Mouse (Mus musculus): Measurements from ENCODE around the gene Plekhh3. TPM values are rescaled to one million over a fixed set of nuclear protein-coding genes. Genes with fewer than 3 reads are reported as not detected.

The Plekhh3 gene
- 6.2 TPM in 2 replicates for polyA plus RNA-seq (2014; fragmentation: Nextera tagmentation; extraction: Ambion mirVana)

DNA sequence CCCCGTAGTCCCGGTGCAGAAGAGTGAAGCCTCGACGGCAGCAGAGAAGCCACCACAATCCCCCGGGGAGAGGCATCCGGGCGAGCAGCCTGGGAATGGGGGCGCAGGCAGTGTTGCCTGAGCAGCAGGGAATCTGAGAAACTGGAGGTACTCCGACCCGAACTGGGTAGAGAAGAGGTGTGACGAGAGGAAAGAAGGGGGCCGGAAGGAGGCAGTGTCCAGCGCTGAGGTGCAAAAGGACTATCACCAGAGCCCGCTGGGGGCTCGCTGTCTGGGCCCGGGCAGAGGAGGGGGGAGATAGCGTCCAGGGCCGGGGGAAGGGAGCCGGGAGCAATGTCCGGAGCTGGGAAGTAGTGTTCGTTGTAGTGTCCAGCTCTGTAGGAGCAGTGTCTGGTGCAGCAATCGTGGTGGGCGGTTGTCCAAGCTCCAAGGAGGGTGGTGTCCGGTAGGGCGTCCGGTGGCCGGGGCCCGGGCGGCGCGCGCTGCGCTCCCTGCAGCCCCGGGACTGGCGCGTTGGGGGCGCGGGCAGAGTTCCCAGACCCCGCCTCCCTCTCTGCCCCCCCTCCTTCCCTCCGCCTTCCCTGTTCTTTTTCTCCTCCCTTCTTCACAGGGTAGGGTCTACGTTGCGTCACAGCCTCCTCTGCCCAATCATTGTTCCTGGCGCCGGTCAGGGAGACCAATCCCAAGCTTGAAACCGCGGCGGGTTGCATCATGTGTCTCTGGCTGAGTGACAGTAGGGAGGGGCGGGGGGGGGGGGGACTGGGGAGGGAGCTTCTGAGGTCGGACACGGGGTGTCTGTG lies at the start of gene Plekhh3:
Gene Plekhh3 (minus strand): TSS at position 541 of the 800 bp plus-strand sequence.
- no peaks in the 10 kb centered on the region for H3K9me3 ChIP-seq (replicated peaks; ENCODE audit: control insufficient read depth, low read length)
- H3K36me3 ChIP-seq (ENCODE audit: control insufficient read depth, insufficient read depth, low read length) = peaks cover 3% of the 10 kb centered on the region; the same call in 1 of the 2 replicates
- H3K4me2 ChIP-seq = peak within 1 kb of the TSS; percentile 97
- peak within 1 kb of the TSS; percentile 73 for H3K9ac ChIP-seq (ENCODE audit: low read depth, low read length)
- ATAC-seq (replicated peaks; ENCODE audit: insufficient number of reproducible peaks, low FRiP score, low TSS enrichment) = peak; percentile 88
- H3K4me3 ChIP-seq (ENCODE audit: low read depth, low read length) = peak within 1 kb of the TSS; percentile 71
- H3K27me3 ChIP-seq (ENCODE audit: control insufficient read depth, insufficient read depth, low read length) = peaks cover 51% of the 10 kb centered on the region
- peak within 1 kb of the TSS; percentile 82 for H3K27ac ChIP-seq (ENCODE audit: low read depth, low read length)
- H3K4me1 ChIP-seq (ENCODE audit: control insufficient read depth, insufficient read depth, low read length) = peaks cover 50% of the 10 kb centered on the region
- WGBS (ENCODE audit: insufficient replicate concordance) = under 1% methylated on average over 39 of the region's 50 CpGs

DNA sequence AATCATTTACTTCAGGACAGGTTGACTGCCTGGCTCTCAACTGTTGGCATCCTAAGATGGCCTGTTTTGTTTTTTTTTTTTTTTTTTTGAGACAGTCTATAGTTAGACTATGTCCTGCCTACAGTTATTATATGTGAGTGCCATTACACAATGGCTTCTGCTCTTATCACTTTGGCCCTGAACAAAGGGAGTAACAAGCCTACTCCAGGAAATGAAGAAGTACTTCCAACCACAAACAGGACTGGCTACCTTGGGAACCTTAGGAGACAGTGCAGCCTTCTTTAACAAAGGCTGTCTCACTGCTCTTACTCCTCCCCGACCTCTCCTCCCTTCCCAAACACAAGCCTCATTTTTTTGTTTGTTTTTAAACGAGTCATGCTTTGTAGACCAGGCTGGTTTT lies 49.7 kb upstream of the Plekhh3 start:
- 0 out of 2 replicates have a peak overlapping the region, but pooled peaks have one; percentile 55 for H3K27ac ChIP-seq (ENCODE audit: low read depth, low read length)
- no peak for ATAC-seq (replicated peaks; ENCODE audit: insufficient number of reproducible peaks, low FRiP score, low TSS enrichment)

DNA sequence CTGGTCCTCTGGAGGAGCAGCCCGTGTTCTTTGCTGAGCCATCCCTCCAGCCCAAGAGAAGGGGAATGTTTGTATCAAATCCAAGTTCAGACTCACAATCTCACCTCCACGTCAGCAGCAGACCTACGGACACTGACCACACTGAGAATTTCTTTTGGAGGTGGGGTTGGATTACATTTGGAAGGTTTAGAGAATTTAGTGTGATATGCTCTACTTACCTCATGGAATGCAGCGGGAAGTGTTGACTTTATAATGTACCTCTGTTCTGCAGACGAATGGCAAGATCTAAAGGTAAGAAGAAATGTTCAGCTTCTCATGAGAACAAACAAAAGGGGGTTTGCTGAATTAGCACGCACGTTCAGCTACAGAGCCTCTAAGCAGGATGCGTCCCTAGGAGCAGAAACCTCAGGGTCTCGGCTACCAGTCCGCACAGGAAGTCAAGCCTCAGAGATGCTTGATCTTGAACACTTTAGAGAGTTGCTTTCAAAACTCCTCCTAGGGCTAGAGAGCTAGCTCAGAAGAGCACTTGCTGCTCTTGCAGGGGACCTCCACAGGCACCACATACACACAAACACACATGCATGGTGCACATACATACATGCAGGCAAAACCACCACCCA lies 47.4 kb upstream of the Plekhh3 start:
- WGBS (ENCODE audit: insufficient replicate concordance) = 76% methylated on average over 10 of the region's 10 CpGs
- no peaks in the 10 kb centered on the region for H3K27me3 ChIP-seq (ENCODE audit: control insufficient read depth, insufficient read depth, low read length)
- H3K4me3 ChIP-seq (ENCODE audit: low read depth, low read length) = no peak overlapping the region
- no peak overlapping the region for H3K4me2 ChIP-seq
- H3K9me3 ChIP-seq (replicated peaks; ENCODE audit: control insufficient read depth, low read length) = no peaks in the 10 kb centered on the region
- H3K36me3 ChIP-seq (ENCODE audit: control insufficient read depth, insufficient read depth, low read length) = peaks cover 9% of the 10 kb centered on the region
- H3K9ac ChIP-seq (ENCODE audit: low read depth, low read length) = no peak overlapping the region
- no peaks in the 10 kb centered on the region for H3K4me1 ChIP-seq (ENCODE audit: control insufficient read depth, insufficient read depth, low read length)
- ATAC-seq (replicated peaks; ENCODE audit: insufficient number of reproducible peaks, low FRiP score, low TSS enrichment) = no peak
- no peak overlapping the region for H3K27ac ChIP-seq (ENCODE audit: low read depth, low read length)

More for the DNA sequence above, 49.7 kb upstream of the Plekhh3 start:
- Histone ChIP-seq H3K9ac (ENCODE audit: low read depth, low read length) (no peak overlapping the region), H3K36me3 (ENCODE audit: control insufficient read depth, insufficient read depth, low read length) (0 out of 2 replicates have a peak, but pooled peaks cover 2% of the 10 kb centered on the region), H3K4me3 (ENCODE audit: low read depth, low read length) (no peak overlapping the region), H3K27me3 (ENCODE audit: control insufficient read depth, insufficient read depth, low read length) (no peaks in the 10 kb centered on the region), H3K4me2 (no peak overlapping the region), H3K9me3 (replicated peaks; ENCODE audit: control insufficient read depth, low read length) (no peaks in the 10 kb centered on the region), H3K4me1 (ENCODE audit: control insufficient read depth, insufficient read depth, low read length) (0 out of 2 replicates have a peak, but pooled peaks cover 2% of the 10 kb centered on the region)
- 44% methylated on average over 2 of the region's 2 CpGs for WGBS (ENCODE audit: insufficient replicate concordance)

DNA sequence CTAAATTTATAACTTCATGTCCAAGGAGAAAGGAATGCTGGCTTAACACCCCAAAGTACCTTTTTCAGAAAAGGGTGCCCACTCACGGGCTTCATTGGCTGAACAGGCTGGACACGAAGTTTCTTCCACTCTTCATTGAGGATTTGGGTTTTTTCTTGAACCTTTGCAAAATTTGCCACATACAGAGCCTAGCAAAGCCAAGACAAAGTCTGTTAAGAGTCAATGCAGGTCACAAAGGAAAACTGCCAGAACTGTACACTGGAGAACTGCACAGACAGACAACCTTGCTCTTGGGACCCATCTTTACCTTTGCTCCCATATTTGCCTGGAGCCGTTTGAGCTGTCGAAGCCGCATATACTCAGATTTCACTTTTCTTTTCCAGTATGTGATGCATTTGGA lies 45.8 kb upstream of the Plekhh3 start:
- ATAC-seq (replicated peaks; ENCODE audit: insufficient number of reproducible peaks, low FRiP score, low TSS enrichment) = no peak
- peaks cover 9% of the 10 kb centered on the region for H3K36me3 ChIP-seq (ENCODE audit: control insufficient read depth, insufficient read depth, low read length)
- 85% methylated on average over 5 of the region's 5 CpGs for WGBS (ENCODE audit: insufficient replicate concordance)
- H3K27ac ChIP-seq (ENCODE audit: low read depth, low read length) = no peak overlapping the region
- no peaks in the 10 kb centered on the region for H3K27me3 ChIP-seq (ENCODE audit: control insufficient read depth, insufficient read depth, low read length)
- H3K4me3 ChIP-seq (ENCODE audit: low read depth, low read length) = no peak overlapping the region
- H3K9ac ChIP-seq (ENCODE audit: low read depth, low read length) = no peak overlapping the region
- H3K9me3 ChIP-seq (replicated peaks; ENCODE audit: control insufficient read depth, low read length) = no peaks in the 10 kb centered on the region
- H3K4me2 ChIP-seq = no peak overlapping the region
- no peaks in the 10 kb centered on the region for H3K4me1 ChIP-seq (ENCODE audit: control insufficient read depth, insufficient read depth, low read length)

DNA sequence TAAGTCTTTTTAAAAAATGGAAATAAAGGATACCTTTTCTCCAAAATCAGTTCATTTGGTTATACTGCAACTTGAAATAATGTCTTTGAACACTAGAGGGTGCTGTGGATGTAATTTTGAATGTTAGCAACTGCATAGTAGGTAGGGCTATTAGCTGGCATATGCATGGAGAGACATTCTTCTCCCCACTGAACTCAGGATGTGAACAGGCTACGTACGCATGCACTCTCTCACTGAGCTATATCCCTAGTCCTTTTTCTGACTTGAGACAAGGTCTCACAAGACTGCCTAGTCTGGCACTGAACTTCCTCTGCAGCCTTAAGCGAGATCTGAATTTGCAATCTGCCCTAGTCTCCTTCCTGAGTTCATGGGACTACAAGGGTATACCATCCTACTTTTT lies 40.8 kb upstream of the Plekhh3 start:
- no peaks in the 10 kb centered on the region for H3K27me3 ChIP-seq (ENCODE audit: control insufficient read depth, insufficient read depth, low read length)
- H3K4me1 ChIP-seq (ENCODE audit: control insufficient read depth, insufficient read depth, low read length) = no peaks in the 10 kb centered on the region
- H3K4me2 ChIP-seq = no peak overlapping the region
- peaks cover 16% of the 10 kb centered on the region for H3K36me3 ChIP-seq (ENCODE audit: control insufficient read depth, insufficient read depth, low read length)
- no peak overlapping the region for H3K9ac ChIP-seq (ENCODE audit: low read depth, low read length)
- H3K9me3 ChIP-seq (replicated peaks; ENCODE audit: control insufficient read depth, low read length) = no peaks in the 10 kb centered on the region
- no peak for ATAC-seq (replicated peaks; ENCODE audit: insufficient number of reproducible peaks, low FRiP score, low TSS enrichment)
- no peak overlapping the region for H3K4me3 ChIP-seq (ENCODE audit: low read depth, low read length)
- 35% methylated on average over 3 of the region's 3 CpGs for WGBS (ENCODE audit: insufficient replicate concordance)
- H3K27ac ChIP-seq (ENCODE audit: low read depth, low read length) = no peak overlapping the region

DNA sequence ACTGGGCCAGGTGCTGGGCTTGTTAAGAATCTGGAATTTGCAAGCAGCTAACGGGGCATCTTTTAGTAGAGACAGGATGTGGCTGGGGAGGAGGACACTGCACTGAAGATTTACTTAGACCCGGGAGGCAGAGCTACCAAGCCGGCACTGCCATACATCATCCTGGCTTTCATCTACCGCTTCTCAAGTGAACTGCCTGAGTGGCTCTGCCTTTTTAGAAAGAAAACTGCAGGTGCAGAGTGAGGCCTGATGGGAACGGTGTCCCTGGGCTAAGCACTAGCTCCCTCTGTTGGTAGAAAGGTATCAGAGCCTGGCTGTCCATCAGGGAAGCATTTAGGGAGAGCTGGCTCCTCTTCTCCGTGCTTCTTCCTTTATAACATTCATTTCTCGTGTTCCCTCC lies 29.8 kb upstream of the Plekhh3 start:
- peaks cover 18% of the 10 kb centered on the region for H3K36me3 ChIP-seq (ENCODE audit: control insufficient read depth, insufficient read depth, low read length)
- 33% methylated on average over 7 of the region's 7 CpGs for WGBS (ENCODE audit: insufficient replicate concordance)
- no peak overlapping the region for H3K4me2 ChIP-seq
- H3K27me3 ChIP-seq (ENCODE audit: control insufficient read depth, insufficient read depth, low read length) = no peaks in the 10 kb centered on the region
- no peak overlapping the region for H3K27ac ChIP-seq (ENCODE audit: low read depth, low read length)
- H3K9ac ChIP-seq (ENCODE audit: low read depth, low read length) = no peak overlapping the region
- ATAC-seq (replicated peaks; ENCODE audit: insufficient number of reproducible peaks, low FRiP score, low TSS enrichment) = no peak
- H3K4me1 ChIP-seq (ENCODE audit: control insufficient read depth, insufficient read depth, low read length) = no peaks in the 10 kb centered on the region
- H3K9me3 ChIP-seq (replicated peaks; ENCODE audit: control insufficient read depth, low read length) = no peaks in the 10 kb centered on the region
- no peak overlapping the region for H3K4me3 ChIP-seq (ENCODE audit: low read depth, low read length)

DNA sequence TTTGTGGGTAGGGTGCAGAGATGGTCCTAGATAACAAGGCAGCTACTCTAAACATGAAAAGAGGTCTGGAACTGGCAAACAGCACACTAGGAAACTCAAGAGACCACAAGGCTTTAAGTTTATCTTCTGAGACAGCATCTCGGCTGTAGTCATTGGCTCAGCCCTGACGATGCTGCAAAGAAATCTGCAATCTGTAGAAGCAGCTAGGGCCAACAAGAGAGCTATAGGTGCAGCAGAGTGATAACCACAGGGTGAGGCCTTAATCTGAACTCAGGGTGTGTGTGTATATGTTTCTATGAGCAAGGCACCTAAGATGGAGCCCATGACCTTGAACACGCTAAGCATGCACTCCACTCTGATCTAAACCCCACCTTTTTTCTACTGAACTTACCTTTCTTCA lies 28.4 kb upstream of the Plekhh3 start:
- Histone ChIP-seq H3K27me3 (ENCODE audit: control insufficient read depth, insufficient read depth, low read length) (no peaks in the 10 kb centered on the region), H3K9me3 (replicated peaks; ENCODE audit: control insufficient read depth, low read length) (no peaks in the 10 kb centered on the region), H3K9ac (ENCODE audit: low read depth, low read length) (no peak overlapping the region), H3K36me3 (ENCODE audit: control insufficient read depth, insufficient read depth, low read length) (peaks cover 21% of the 10 kb centered on the region), H3K4me3 (ENCODE audit: low read depth, low read length) (no peak overlapping the region), H3K4me2 (no peak overlapping the region), H3K27ac (ENCODE audit: low read depth, low read length) (no peak overlapping the region), H3K4me1 (ENCODE audit: control insufficient read depth, insufficient read depth, low read length) (no peaks in the 10 kb centered on the region)
- no peak for ATAC-seq (replicated peaks; ENCODE audit: insufficient number of reproducible peaks, low FRiP score, low TSS enrichment)
- 85% methylated on average over 3 of the region's 3 CpGs for WGBS (ENCODE audit: insufficient replicate concordance)

DNA sequence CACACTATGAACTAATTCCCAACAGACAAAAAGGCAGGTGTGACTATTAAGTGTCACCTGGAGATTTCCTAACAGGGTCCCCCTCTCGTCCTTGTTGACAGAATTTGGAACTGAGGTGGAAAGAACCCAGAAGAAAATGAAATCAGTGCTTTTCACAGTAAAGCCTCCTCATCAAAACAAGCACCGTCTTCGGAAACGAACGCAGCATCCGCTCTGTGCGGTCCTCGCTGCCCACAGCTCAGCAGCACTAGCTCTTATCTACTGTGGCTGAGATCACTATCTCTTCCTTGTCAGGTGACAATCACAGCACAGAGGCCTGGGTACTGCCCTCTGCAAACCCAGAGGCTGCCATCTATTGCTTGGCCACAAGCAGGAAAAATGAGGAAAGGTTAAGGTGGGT lies 25.0 kb upstream of the Plekhh3 start:
- Histone ChIP-seq H3K4me2 (no peak overlapping the region), H3K36me3 (ENCODE audit: control insufficient read depth, insufficient read depth, low read length) (peaks cover 20% of the 10 kb centered on the region)
- no peak for ATAC-seq (replicated peaks; ENCODE audit: insufficient number of reproducible peaks, low FRiP score, low TSS enrichment)

More for the DNA sequence above, 25.0 kb upstream of the Plekhh3 start:
- peaks cover 10% of the 10 kb centered on the region for H3K4me1 ChIP-seq (ENCODE audit: control insufficient read depth, insufficient read depth, low read length)
- H3K27me3 ChIP-seq (ENCODE audit: control insufficient read depth, insufficient read depth, low read length) = no peaks in the 10 kb centered on the region
- H3K27ac ChIP-seq (ENCODE audit: low read depth, low read length) = no peak overlapping the region
- no peak overlapping the region for H3K9ac ChIP-seq (ENCODE audit: low read depth, low read length)
- no peaks in the 10 kb centered on the region for H3K9me3 ChIP-seq (replicated peaks; ENCODE audit: control insufficient read depth, low read length)
- no peak overlapping the region for H3K4me3 ChIP-seq (ENCODE audit: low read depth, low read length)
- WGBS (ENCODE audit: insufficient replicate concordance) = 85% methylated on average over 8 of the region's 8 CpGs

Data from heart, embryonic 11.5 days (tissue).